Mouse (Mus musculus): ENCODE measurements around the gene Hist1h1c. TPM values are rescaled to one million over a fixed set of nuclear protein-coding genes. Genes with fewer than 3 reads are reported as not detected.
A peak's percentile ranks its signal among the peaks of the same experiment; 100 is the strongest.

The Hist1h1c gene
- total RNA-seq, 2 experiments from 2014 or later = 110 to 791 TPM

GRCm38 (mm10) chr13:23744421-23745380 lies 6.1 kb downstream of the Hist1h1c start:
- no peak for ATAC-seq (replicated peaks; ENCODE audit: poor library complexity)

- peak; percentile 54 for ATAC-seq (replicated peaks; ENCODE audit: poor library complexity)
Measured at GRCm38 (mm10) chr13:23745381-23746161, 7.0 kb downstream of the Hist1h1c start, which contains the start of gene Hist1h3c. Hist1h3c (minus strand) TSS chr13:23745602.

GRCm38 (mm10) chr13:23746201-23747080 lies 7.8 kb downstream of the Hist1h1c start, which contains the start of gene Hist1h2bb:
Hist1h2bb (plus strand) TSS chr13:23746734.
- ATAC-seq (replicated peaks; ENCODE audit: poor library complexity) = peak; percentile 66

- 0 out of 2 replicates have a peak, but pooled peaks have one; percentile 1 for ATAC-seq (replicated peaks; ENCODE audit: poor library complexity)
Measured at GRCm38 (mm10) chr13:23747081-23747891, 8.7 kb downstream of the Hist1h1c start.

GRCm38 (mm10) chr13:23747892-23748288 lies 9.3 kb downstream of the Hist1h1c start:
- no peak for ATAC-seq (replicated peaks; ENCODE audit: poor library complexity)

GRCm38 (mm10) chr13:23749563-23750121 lies 11.0 kb downstream of the Hist1h1c start:
- no peak for ATAC-seq (replicated peaks; ENCODE audit: poor library complexity)

GRCm38 (mm10) chr13:23750839-23751477 lies 12.3 kb downstream of the Hist1h1c start, which contains the start of gene Hist1h2ab:
Hist1h2ab (plus strand) TSS chr13:23751126.
- peak; percentile 59 for ATAC-seq (replicated peaks; ENCODE audit: poor library complexity)

- ATAC-seq (replicated peaks; ENCODE audit: poor library complexity) = peak; percentile 13
Measured at GRCm38 (mm10) chr13:23751478-23751956, 12.9 kb downstream of the Hist1h1c start.

GRCm38 (mm10) chr13:23752067-23752741 lies 13.6 kb downstream of the Hist1h1c start, which contains the start of gene Hist1h3b:
Hist1h3b (plus strand) TSS chr13:23752267.
- peak; percentile 63 for ATAC-seq (replicated peaks; ENCODE audit: poor library complexity)

- ATAC-seq (replicated peaks; ENCODE audit: poor library complexity) = no peak
Measured at GRCm38 (mm10) chr13:23752742-23753172, 14.1 kb downstream of the Hist1h1c start.

GRCm38 (mm10) chr13:23753314-23754078 lies 14.9 kb downstream of the Hist1h1c start:
- ATAC-seq (replicated peaks; ENCODE audit: poor library complexity) = no peak

- no peak for ATAC-seq (replicated peaks; ENCODE audit: poor library complexity)
Measured at GRCm38 (mm10) chr13:23755000-23755399, 16.4 kb downstream of the Hist1h1c start.

- peak; percentile 51 for ATAC-seq (replicated peaks; ENCODE audit: poor library complexity)
Measured at GRCm38 (mm10) chr13:23756790-23757189, 18.2 kb downstream of the Hist1h1c start, which contains the start of gene Hist1h4b. Hist1h4b (plus strand) TSS chr13:23757013.

GRCm38 (mm10) chr13:23757211-23757773 lies 18.7 kb downstream of the Hist1h1c start:
- peak; percentile 25 for ATAC-seq (replicated peaks; ENCODE audit: poor library complexity)

- ATAC-seq (replicated peaks; ENCODE audit: poor library complexity) = no peak
Measured at GRCm38 (mm10) chr13:23757921-23758320, 19.3 kb downstream of the Hist1h1c start.

GRCm38 (mm10) chr13:23759251-23759771 lies 20.7 kb downstream of the Hist1h1c start:
- no peak for ATAC-seq (replicated peaks; ENCODE audit: poor library complexity)

Data from megakaryocyte progenitor cell, adult 5-6 weeks (primary cell).